Mouse (Mus musculus) megakaryocyte, embryonic 14.5 days (primary cell): ENCODE measurements at regions not wholly inside any gene's neighbourhood (a gene's known extent, or its start where the extent isn't known, plus 50 kb on each side); places are given as distances from the start of the nearest gene placed in this dataset.

Experiments used
- FLI1 ChIP-seq: IDR thresholded peaks from 2 replicates; pipeline ENCODE4 v1.6.1; 2012; ENCODE audit warnings: low read length, inconsistent platforms, mixed read lengths
- GATA1 ChIP-seq: IDR thresholded peaks from 3 replicates; pipeline ENCODE4 v1.6.1; 2012; ENCODE audit warnings: mixed read lengths, low read length, inconsistent platforms, borderline replicate concordance

DNA sequence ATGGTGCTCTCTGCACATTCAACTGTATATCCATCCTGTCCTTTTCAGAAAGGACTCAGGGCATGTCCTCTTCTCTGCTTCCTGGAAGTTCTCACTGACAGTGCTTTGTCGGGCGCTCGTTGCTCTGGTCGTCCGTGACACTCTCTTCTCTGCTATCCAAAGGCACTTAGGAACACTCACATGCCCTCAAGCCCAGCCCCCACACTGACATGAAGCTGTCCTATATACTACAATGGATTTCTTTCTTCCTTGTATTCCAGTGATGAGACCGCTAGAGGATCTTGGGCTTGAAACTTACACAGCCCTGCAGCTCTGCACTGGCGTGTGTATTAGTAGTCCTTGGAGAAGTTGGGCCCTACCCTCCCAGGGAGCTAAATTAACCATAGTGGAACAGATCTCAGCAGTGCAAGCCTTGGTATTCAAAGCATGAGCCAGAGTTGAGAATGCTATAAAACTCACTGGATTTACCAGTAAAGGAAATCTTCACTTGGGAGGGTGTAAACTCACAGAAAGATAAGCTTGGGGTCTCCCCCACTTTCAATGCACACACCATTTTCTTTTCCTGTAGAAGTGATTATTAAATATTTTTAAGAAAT is 205.3 kb downstream of the Mreg start:
- no peak for TF ChIP-seq GATA1
- no peak for TF ChIP-seq FLI1
